Mouse (Mus musculus): ENCODE data around the gene Tmprss11c.

DNA sequence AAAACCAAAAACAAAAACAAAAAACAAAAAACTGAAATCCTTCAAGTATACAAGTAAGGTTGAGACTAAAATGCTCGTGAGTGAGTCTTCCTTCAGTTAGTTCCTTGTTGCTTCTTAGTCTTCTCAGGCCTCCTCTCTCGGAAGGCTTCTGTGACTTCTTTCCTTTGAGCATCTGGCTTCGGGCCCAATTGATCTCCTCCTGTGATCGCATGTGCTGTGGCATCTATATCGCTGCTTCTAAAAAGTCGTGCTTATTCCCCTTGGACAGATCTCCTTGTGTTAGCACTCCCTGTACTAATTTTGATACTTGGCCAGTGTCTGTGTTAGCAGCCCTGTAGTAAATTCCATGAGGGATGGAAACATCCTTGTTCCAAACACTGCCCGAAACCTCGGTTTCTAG, 14.8 kb upstream of the Tmprss11c start:
- no peak for TF ChIP-seq MYOG (IDR thresholded peaks at IDR 0.05; ENCODE audit: control insufficient read depth, extremely low read depth, insufficient read length)
- no peak for TF ChIP-seq CTCF (IDR thresholded peaks at IDR 0.05; ENCODE audit: control insufficient read depth, insufficient read depth, insufficient read length)
- no peak for TF ChIP-seq USF1 (IDR thresholded peaks at IDR 0.05; ENCODE audit: low read depth)
- TF ChIP-seq MAX (IDR thresholded peaks at IDR 0.05): no peak
- no peak for TF ChIP-seq MYOD1 (IDR thresholded peaks at IDR 0.05; ENCODE audit: control insufficient read depth, insufficient read length, low read depth)
- no peak for TF ChIP-seq CEBPB (IDR thresholded peaks at IDR 0.05; ENCODE audit: low read depth)
- no peak for TF ChIP-seq FOSL1 (IDR thresholded peaks at IDR 0.05; ENCODE audit: insufficient read depth, low read length, poor library complexity, severe bottlenecking)
